Mouse (Mus musculus) heart, embryonic 13.5 days (tissue): ENCODE measurements around the gene Shisa5. TPM values are rescaled to one million over a fixed set of nuclear protein-coding genes. Genes with fewer than 3 reads are reported as not detected.

Source experiments
- ATAC-seq: fragments of 200-750 bp; cut with Nextera tagmentation; 2 replicates; pipeline ENCODE4 v1.8.0; 2017; ENCODE audit warnings: moderate TSS enrichment; ENCODE audit not compliant: insufficient number of reproducible peaks, low FRiP score, low TSS enrichment; ENCODE audit errors: extremely low read depth
- H3K27ac ChIP-seq: fragments of 300-500 bp; sonication (generic); replicated peaks from 2 replicates; pipeline ENCODE4 v1.5.1; 2015; ENCODE audit warnings: moderate library complexity, mild to moderate bottlenecking, inconsistent platforms
- H3K27me3 ChIP-seq: fragments of 300-500 bp; sonication (generic); replicated peaks from 2 replicates; pipeline ENCODE4 v1.6.1; 2015; ENCODE audit warnings: mild to moderate bottlenecking, inconsistent platforms
- H3K36me3 ChIP-seq: fragments of 300-500 bp; sonication (generic); 2 replicates; pipeline ENCODE4 v1.6.1; 2015; ENCODE audit warnings: mild to moderate bottlenecking, inconsistent platforms
- H3K4me1 ChIP-seq: fragments of 300-500 bp; sonication (generic); 2 replicates; pipeline ENCODE4 v1.6.1; 2015; ENCODE audit warnings: inconsistent platforms
- H3K4me2 ChIP-seq: fragments of 300-500 bp; sonication (generic); 2 replicates; pipeline ENCODE4 v1.6.1; 2015; ENCODE audit warnings: inconsistent platforms, mild to moderate bottlenecking, moderate library complexity
- H3K4me3 ChIP-seq: fragments of 300-500 bp; sonication (generic); 2 replicates; pipeline ENCODE4 v1.5.1; 2015; ENCODE audit warnings: moderate library complexity, mild to moderate bottlenecking, inconsistent platforms
- H3K9ac ChIP-seq: fragments of 300-500 bp; sonication (generic); 2 replicates; pipeline ENCODE4 v1.6.1; 2015; ENCODE audit warnings: inconsistent platforms, mild to moderate bottlenecking, moderate library complexity
- H3K9me3 ChIP-seq: fragments of 300-500 bp; sonication (generic); 2 replicates; pipeline ENCODE4 v1.6.1; 2016; ENCODE audit warnings: inconsistent platforms
- WGBS: fragments of 180-500 bp; shearing (Covaris S2); methylation state at CpG from one replicate; pipeline ENCODE4 v1.1.7; 2015; ENCODE audit warnings: mixed read lengths; 5-methylcytosine and 5-hydroxymethylcytosine counted together
- polyA plus RNA-seq: library from polyadenylated mRNA; unstranded; fragments of >200 nt; fragmentation: Nextera tagmentation; extraction: Ambion mirVana; gene quantifications from 2 replicates; pipeline ENCODE4 v1.2.1, GENCODE M21; 2015

The Shisa5 gene
- polyA plus RNA-seq, 1 experiment from 2014 or later = 69.3 TPM

GRCm38 (mm10) chr9:109103250-109103649 lies 64.9 kb downstream of the Shisa5 start:
- Histone ChIP-seq H3K9me3 (no peaks in the 10 kb centered on the region), H3K4me2 (no peak overlapping the region), H3K27ac (no peak overlapping the region), H3K9ac (no peak overlapping the region), H3K4me3 (no peak overlapping the region), H3K36me3 (peaks cover 70% of the 10 kb centered on the region), H3K27me3 (no peaks in the 10 kb centered on the region), H3K4me1 (peaks cover 56% of the 10 kb centered on the region)
- ATAC-seq = no peak
- 61% methylated on average over 7 of the region's 7 CpGs for WGBS

GRCm38 (mm10) chr9:109104083-109104482 lies 65.7 kb downstream of the Shisa5 start:
- H3K9ac ChIP-seq = 0 out of 2 replicates have a peak overlapping the region, but pooled peaks have one; percentile 44
- no peaks in the 10 kb centered on the region for H3K27me3 ChIP-seq
- ATAC-seq = no peak
- no peak overlapping the region for H3K4me2 ChIP-seq
- peaks cover 78% of the 10 kb centered on the region for H3K36me3 ChIP-seq
- no peaks in the 10 kb centered on the region for H3K9me3 ChIP-seq
- peaks cover 47% of the 10 kb centered on the region for H3K4me1 ChIP-seq
- 91% methylated on average over 9 of the region's 9 CpGs for WGBS
- H3K27ac ChIP-seq = peak overlapping the region; percentile 25; the same call in 1 of the 2 replicates
- H3K4me3 ChIP-seq = no peak overlapping the region

- Histone ChIP-seq H3K9ac (peak overlapping the region; percentile 44), H3K4me3 (no peak overlapping the region), H3K9me3 (no peaks in the 10 kb centered on the region), H3K4me2 (no peak overlapping the region), H3K27me3 (no peaks in the 10 kb centered on the region), H3K4me1 (peaks cover 38% of the 10 kb centered on the region), H3K27ac (peak overlapping the region; percentile 25; the same call in 1 of the 2 replicates), H3K36me3 (peaks cover 85% of the 10 kb centered on the region)
- no peak; the same call in 1 of the 2 replicates for ATAC-seq
- WGBS = 56% methylated on average over 12 of the region's 12 CpGs
Measured at GRCm38 (mm10) chr9:109105011-109105410, 66.6 kb downstream of the Shisa5 start.

- Histone ChIP-seq H3K4me1 (peaks cover 32% of the 10 kb centered on the region), H3K27ac (no peak overlapping the region), H3K9ac (no peak overlapping the region), H3K9me3 (no peaks in the 10 kb centered on the region), H3K4me2 (no peak overlapping the region), H3K27me3 (no peaks in the 10 kb centered on the region), H3K36me3 (peaks cover 85% of the 10 kb centered on the region), H3K4me3 (no peak overlapping the region)
- 89% methylated on average over 12 of the region's 12 CpGs for WGBS
- ATAC-seq = no peak
Measured at GRCm38 (mm10) chr9:109105648-109106047, 67.3 kb downstream of the Shisa5 start.

- ATAC-seq = no peak
- no peak overlapping the region for H3K27ac ChIP-seq
- peaks cover 27% of the 10 kb centered on the region for H3K4me1 ChIP-seq
- H3K4me2 ChIP-seq = no peak overlapping the region
- no peaks in the 10 kb centered on the region for H3K27me3 ChIP-seq
- no peaks in the 10 kb centered on the region for H3K9me3 ChIP-seq
- WGBS = 77% methylated on average over 5 of the region's 6 CpGs
- H3K36me3 ChIP-seq = peaks cover 91% of the 10 kb centered on the region
- no peak overlapping the region for H3K9ac ChIP-seq
- H3K4me3 ChIP-seq = no peak overlapping the region
Measured at GRCm38 (mm10) chr9:109107341-109107740, 69.0 kb downstream of the Shisa5 start.

Other genes starting within 250 kb of the Shisa5 start
- gene Nckipsd, start 230.2 kb upstream of the Shisa5 start, polyA plus RNA-seq = 9.7 and 10.6 TPM in 2 replicates
- 0.09 and 0.10 TPM in 2 replicates for gene Celsr3, start 212.2 kb upstream of the Shisa5 start, polyA plus RNA-seq
- 5.1 and 5.7 TPM in 2 replicates for gene Slc26a6, start 185.3 kb upstream of the Shisa5 start, polyA plus RNA-seq
- gene Tmem89, start 123.9 kb upstream of the Shisa5 start, polyA plus RNA-seq = not detected in 2 replicates
- gene Uqcrc1, start 101.9 kb upstream of the Shisa5 start, polyA plus RNA-seq = 749 and 828 TPM in 2 replicates
- 0.82 and 1.3 TPM in 2 replicates for gene Col7a1, start 85.0 kb upstream of the Shisa5 start, polyA plus RNA-seq
- gene Ucn2, start 52.6 kb upstream of the Shisa5 start, polyA plus RNA-seq = not detected in 2 replicates
- 2.8 and 2.9 TPM in 2 replicates for gene Pfkfb4, start 46.8 kb upstream of the Shisa5 start, polyA plus RNA-seq
- 7.7 and 10.9 TPM in 2 replicates for gene Trex1, start 21.2 kb downstream of the Shisa5 start, polyA plus RNA-seq
- 16.6 and 18.0 TPM in 2 replicates for gene Atrip, start 35.6 kb downstream of the Shisa5 start, polyA plus RNA-seq
- gene Ccdc51, start 43.9 kb downstream of the Shisa5 start, polyA plus RNA-seq = 12.4 and 16.7 TPM in 2 replicates
- 568 and 620 TPM in 2 replicates for gene Tma7, start 44.0 kb downstream of the Shisa5 start, polyA plus RNA-seq
- 7.1 and 8.2 TPM in 2 replicates for gene Plxnb1, start 56.8 kb downstream of the Shisa5 start, polyA plus RNA-seq
- not detected in 2 replicates for gene Fbxw21, start 123.5 kb downstream of the Shisa5 start, polyA plus RNA-seq
- not detected in 2 replicates for gene Fbxw13, start 157.4 kb downstream of the Shisa5 start, polyA plus RNA-seq
- not detected in 2 replicates for gene Fbxw20, start 196.2 kb downstream of the Shisa5 start, polyA plus RNA-seq
- not detected in 2 replicates for gene Fbxw14, start 249.1 kb downstream of the Shisa5 start, polyA plus RNA-seq